Mouse (Mus musculus): ENCODE data around the gene Rgma.

- TF ChIP-seq POLR2A (IDR thresholded peaks at IDR 0.05; ENCODE audit: borderline replicate concordance, insufficient read depth, low read length): no peak
- TF ChIP-seq CTCF (IDR thresholded peaks at IDR 0.05; ENCODE audit: borderline replicate concordance, insufficient read depth, low read depth, low read length): no peak
These were observed 16.4 kb downstream of the Rgma start for GRCm38 (mm10) chr7:73391518-73392321.

All from cerebellum, adult 2 months (tissue).